Mouse (Mus musculus) CH12.LX (cell line): ENCODE data around the gene Flt1.

Experiments used
- CTCF ChIP-seq, 2 experiments: IDR thresholded peaks in 1 of 2; conservative IDR thresholded peaks in 1 of 2; 2 replicates each; pipeline ENCODE4 v1.5.1; 2011 to 2012; ENCODE audit warnings: low read depth in 2 of 2, low read length in 2 of 2, improper control_type of control experiment in 1 of 2, inconsistent platforms in 1 of 2, mild to moderate bottlenecking in 1 of 2, moderate library complexity in 1 of 2
- IRF4 ChIP-seq: IDR thresholded peaks from 2 replicates; pipeline ENCODE4 v1.6.1; 2014; ENCODE audit warnings: low read depth, mild to moderate bottlenecking, inconsistent platforms, low read length, improper control_type of control experiment
- KAT2A ChIP-seq: IDR thresholded peaks from 2 replicates; pipeline ENCODE4 v1.6.1; 2012; ENCODE audit warnings: low read length, improper control_type of control experiment, inconsistent platforms; ENCODE audit not compliant: insufficient replicate concordance
- MAX ChIP-seq: IDR thresholded peaks from 2 replicates; pipeline ENCODE4 v1.6.1; 2011; ENCODE audit warnings: low read length, improper control_type of control experiment
- POLR2A ChIP-seq: IDR thresholded peaks from 2 replicates; pipeline ENCODE4 v1.6.1; 2011; ENCODE audit warnings: low read depth, mild to moderate bottlenecking, improper control_type of control experiment, low read length
- TBP ChIP-seq: conservative IDR thresholded peaks from 2 replicates; pipeline ENCODE4 v1.6.1; 2011; ENCODE audit warnings: low read depth, low read length, improper control_type of control experiment
- TCF12 ChIP-seq: IDR thresholded peaks from 2 replicates; pipeline ENCODE4 v1.6.1; 2014; ENCODE audit warnings: low read depth, mild to moderate bottlenecking, inconsistent platforms, low read length, improper control_type of control experiment
- USF1 ChIP-seq: IDR thresholded peaks from 2 replicates; pipeline ENCODE4 v1.6.1; 2014; ENCODE audit warnings: low read depth, mild to moderate bottlenecking, inconsistent platforms, low read length, improper control_type of control experiment
- USF2 ChIP-seq: conservative IDR thresholded peaks from 2 replicates; pipeline ENCODE4 v1.6.1; 2011; ENCODE audit warnings: low read depth, low read length, improper control_type of control experiment

DNA sequence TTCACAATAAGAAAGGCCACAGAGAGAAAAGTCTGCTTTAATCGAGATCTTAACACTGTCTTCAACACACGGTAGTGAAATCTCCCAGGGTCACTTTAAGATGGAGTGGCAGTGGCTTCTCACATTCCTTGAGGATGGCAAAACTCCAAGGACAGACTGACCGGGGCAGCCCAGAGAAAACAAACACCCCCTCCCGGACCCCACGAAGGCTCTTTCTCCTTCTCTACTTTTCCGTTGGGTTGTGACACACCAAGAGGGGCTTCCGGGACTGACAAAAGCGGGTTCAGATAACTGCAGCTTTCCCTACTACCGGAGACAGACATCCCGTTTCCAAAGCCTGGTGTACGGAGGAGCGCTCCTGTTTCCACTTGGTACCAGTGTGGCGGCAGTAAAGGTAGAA, 10.4 kb downstream of the Flt1 start:
- no peak for TF ChIP-seq POLR2A
- no peak for TF ChIP-seq CTCF (conservative IDR thresholded peaks at IDR 0.05 in 1 of 2, IDR thresholded peaks at IDR 0.05 in 1 of 2; ENCODE audit: low read depth in 2 of 2, low read length in 2 of 2)
- TF ChIP-seq USF1 = no peak
- TF ChIP-seq TBP = no peak
- no peak for TF ChIP-seq IRF4
- no peak for TF ChIP-seq MAX
- TF ChIP-seq USF2 = no peak
- TF ChIP-seq KAT2A = no peak
- no peak for TF ChIP-seq TCF12
